Mouse (Mus musculus) lung, embryonic 16.5 days (tissue): ENCODE measurements at regions not wholly inside any gene's neighbourhood (a gene's known extent, or its start where the extent isn't known, plus 50 kb on each side); places are given as distances from the start of the nearest gene placed in this dataset.

ENCODE experiments used
- ATAC-seq: fragments of 200-750 bp; cut with Nextera tagmentation; 2 replicates; pipeline ENCODE4 v1.8.0; 2017; ENCODE audit warnings: low read depth, mild to moderate bottlenecking, moderate library complexity
- H3K27ac ChIP-seq: fragments of 300-500 bp; sonication (generic); 2 replicates; pipeline ENCODE4 v1.5.1; 2014; ENCODE audit warnings: mild to moderate bottlenecking, control low read depth, low read length
- H3K27me3 ChIP-seq: fragments of 300-500 bp; sonication (generic); 2 replicates; pipeline ENCODE4 v1.6.1; 2014; ENCODE audit warnings: low read depth, low read length, mixed read lengths; ENCODE audit not compliant: control insufficient read depth, insufficient read depth
- H3K36me3 ChIP-seq: fragments of 300-500 bp; sonication (generic); 2 replicates; pipeline ENCODE4 v1.6.1; 2014; ENCODE audit warnings: low read length; ENCODE audit not compliant: control insufficient read depth, insufficient read depth
- H3K4me1 ChIP-seq: fragments of 300-500 bp; sonication (generic); replicated peaks from 2 replicates; pipeline ENCODE4 v1.6.1; 2014; ENCODE audit warnings: low read length, mixed read lengths; ENCODE audit not compliant: control insufficient read depth, insufficient read depth
- H3K4me2 ChIP-seq: fragments of 300-500 bp; sonication (generic); 2 replicates; pipeline ENCODE4 v1.6.1; 2014; ENCODE audit warnings: low read depth, low read length, control low read depth
- H3K4me3 ChIP-seq: fragments of 300-500 bp; sonication (generic); 2 replicates; pipeline ENCODE4 v1.5.1; 2014; ENCODE audit warnings: mild to moderate bottlenecking, low read length, control low read depth
- H3K9ac ChIP-seq: fragments of 300-500 bp; sonication (generic); 2 replicates; pipeline ENCODE4 v1.6.1; 2014; ENCODE audit warnings: low read length, control low read depth
- H3K9me3 ChIP-seq: fragments of 300-500 bp; sonication (generic); 2 replicates; pipeline ENCODE4 v1.6.1; 2016; ENCODE audit warnings: low read length; ENCODE audit not compliant: control insufficient read depth
- WGBS: fragments of 180-500 bp; shearing (Covaris S2); extraction: QIAGEN DNeasy Blood & Tissue Kit; methylation state at CpG from one replicate; pipeline ENCODE4 v1.1.7; 2014; 5-methylcytosine and 5-hydroxymethylcytosine counted together

DNA sequence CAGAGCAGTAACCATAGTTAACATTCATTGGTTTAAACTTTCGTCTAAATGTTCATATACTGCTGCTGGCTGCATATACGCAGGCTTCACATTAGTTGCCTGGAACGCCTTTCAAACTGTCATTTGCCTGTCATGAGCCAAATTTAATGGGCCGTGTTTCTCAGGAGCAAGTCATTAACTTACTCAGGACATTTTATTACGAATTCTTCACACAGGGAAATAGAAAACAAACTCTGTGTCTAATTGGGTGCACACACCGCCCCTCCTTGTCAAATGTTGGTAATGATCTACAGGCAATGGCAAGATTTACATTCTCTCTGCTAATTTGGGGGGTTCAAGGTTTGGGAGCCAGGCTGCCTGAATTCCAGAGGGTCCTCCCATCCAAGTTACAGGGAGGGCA lies 364.4 kb downstream of the Agtpbp1 start:
- 47% methylated on average over 6 of the region's 6 CpGs for WGBS
- Histone ChIP-seq H3K4me3 (no peak overlapping the region), H3K4me2 (no peak overlapping the region), H3K4me1 (no peaks in the 10 kb centered on the region), H3K27me3 (no peaks in the 10 kb centered on the region), H3K9me3 (no peaks in the 10 kb centered on the region), H3K9ac (no peak overlapping the region), H3K27ac (no peak overlapping the region), H3K36me3 (no peaks in the 10 kb centered on the region)
- ATAC-seq = no peak

DNA sequence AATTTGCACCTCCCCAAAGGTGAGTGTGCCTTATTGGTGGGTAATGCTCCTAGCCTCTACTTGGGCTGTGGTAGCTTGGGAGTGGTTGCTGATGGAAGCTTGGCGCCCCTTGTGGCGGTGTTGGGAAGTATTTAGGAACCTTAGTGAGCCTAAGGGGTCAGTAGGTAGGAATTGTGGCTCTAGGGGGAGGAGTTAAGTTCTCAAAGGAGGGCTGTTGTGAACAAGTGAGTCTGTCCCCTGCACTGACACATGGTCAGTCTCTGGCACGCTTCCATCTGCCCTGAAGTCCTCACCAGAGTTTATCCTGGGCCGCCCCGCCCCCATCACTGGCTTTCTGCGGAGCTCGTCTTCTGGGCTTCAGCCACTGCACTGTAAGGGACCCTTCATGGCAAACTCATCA lies 364.9 kb downstream of the Agtpbp1 start:
- ATAC-seq = no peak

DNA sequence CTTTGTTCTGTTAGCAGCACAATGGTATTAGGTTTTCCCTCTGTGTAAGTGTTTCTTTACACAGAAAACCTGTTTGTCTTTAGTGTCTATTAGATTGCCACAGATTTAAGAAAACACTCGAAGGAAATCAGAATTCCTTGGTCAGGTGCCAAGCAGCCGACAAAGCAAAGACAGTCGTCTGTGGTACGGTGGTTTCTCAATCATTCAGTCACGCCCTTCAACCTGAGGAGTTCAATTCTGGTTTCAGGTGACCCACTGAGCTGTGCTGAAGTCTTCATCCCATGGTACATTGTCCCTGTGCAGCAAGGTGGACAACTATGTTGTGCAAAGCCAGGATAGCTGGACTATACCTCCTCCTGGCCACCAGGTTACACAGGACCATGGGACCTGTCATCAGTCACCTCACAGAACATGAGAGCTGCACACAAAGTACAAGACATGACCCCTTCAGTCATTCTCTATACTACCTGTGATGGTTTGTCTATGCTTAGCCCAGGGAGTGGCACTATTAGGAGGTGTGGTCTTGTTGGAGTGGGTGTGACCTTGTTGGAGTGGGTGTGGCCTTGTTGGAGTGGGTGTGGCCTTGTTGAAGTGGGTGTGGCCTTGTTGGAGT lies 368.2 kb downstream of the Agtpbp1 start:
- no peak overlapping the region for H3K9ac ChIP-seq
- no peak overlapping the region for H3K4me3 ChIP-seq
- H3K4me1 ChIP-seq = no peaks in the 10 kb centered on the region
- peak; percentile 61 for ATAC-seq
- no peaks in the 10 kb centered on the region for H3K27me3 ChIP-seq
- no peak overlapping the region for H3K27ac ChIP-seq
- no peak overlapping the region for H3K4me2 ChIP-seq
- 30% methylated on average over 5 of the region's 5 CpGs for WGBS
- no peaks in the 10 kb centered on the region for H3K9me3 ChIP-seq
- no peaks in the 10 kb centered on the region for H3K36me3 ChIP-seq

More for the DNA sequence above, 364.9 kb downstream of the Agtpbp1 start:
- no peak overlapping the region for H3K9ac ChIP-seq
- no peaks in the 10 kb centered on the region for H3K36me3 ChIP-seq
- no peaks in the 10 kb centered on the region for H3K4me1 ChIP-seq
- H3K9me3 ChIP-seq = no peaks in the 10 kb centered on the region
- WGBS = 22% methylated on average over 7 of the region's 7 CpGs
- no peaks in the 10 kb centered on the region for H3K27me3 ChIP-seq
- H3K4me3 ChIP-seq = no peak overlapping the region
- no peak overlapping the region for H3K4me2 ChIP-seq
- no peak overlapping the region for H3K27ac ChIP-seq

DNA sequence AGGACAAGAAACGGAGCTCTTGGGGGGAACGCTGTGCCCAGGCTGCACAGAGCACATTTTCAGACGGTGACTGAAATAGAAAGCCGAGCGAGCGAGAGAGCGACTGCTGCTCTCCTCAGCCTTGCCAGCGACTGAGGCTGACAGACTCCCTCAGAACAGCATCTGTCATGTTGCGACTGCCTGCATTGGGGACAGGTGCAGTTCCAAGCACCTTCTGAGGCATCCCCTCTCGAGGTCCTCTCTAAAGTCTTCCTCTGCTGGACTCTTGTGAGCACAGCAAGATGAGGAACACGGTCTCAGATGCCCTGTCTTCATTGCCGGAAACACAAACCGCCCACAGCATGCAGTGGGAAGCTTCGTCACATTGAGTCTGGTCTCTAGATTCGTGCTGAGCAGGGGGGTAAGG lies 372.7 kb downstream of the Agtpbp1 start:
- no peak overlapping the region for H3K9ac ChIP-seq
- no peak for ATAC-seq
- no peak overlapping the region for H3K27ac ChIP-seq
- no peaks in the 10 kb centered on the region for H3K9me3 ChIP-seq
- no peaks in the 10 kb centered on the region for H3K27me3 ChIP-seq
- WGBS = 80% methylated on average over 15 of the region's 15 CpGs
- no peak overlapping the region for H3K4me3 ChIP-seq
- no peaks in the 10 kb centered on the region for H3K4me1 ChIP-seq
- H3K4me2 ChIP-seq = no peak overlapping the region
- no peaks in the 10 kb centered on the region for H3K36me3 ChIP-seq

DNA sequence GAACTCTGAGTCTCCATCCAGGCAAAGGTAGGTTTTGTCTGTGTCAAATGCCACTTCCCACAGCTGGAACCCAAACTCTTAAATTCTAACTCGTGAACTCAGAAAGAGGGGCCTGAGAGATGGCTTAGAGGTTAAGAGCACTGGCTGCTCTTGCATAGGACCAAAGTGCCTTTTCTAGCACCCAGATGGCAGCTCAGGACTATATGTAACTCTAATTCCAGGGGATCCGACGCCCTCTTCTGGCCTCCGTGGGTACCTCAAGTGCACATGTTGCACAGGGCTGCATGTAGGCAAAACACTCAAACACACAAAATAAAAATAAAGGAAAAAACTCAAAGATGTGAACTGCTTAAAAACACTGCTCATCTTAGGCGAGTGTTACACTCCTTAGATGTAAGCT lies 374.2 kb downstream of the Agtpbp1 start:
- H3K4me1 ChIP-seq = no peaks in the 10 kb centered on the region
- no peak overlapping the region for H3K4me3 ChIP-seq
- WGBS = 60% methylated on average over 5 of the region's 5 CpGs
- no peak overlapping the region for H3K27ac ChIP-seq
- H3K9ac ChIP-seq = no peak overlapping the region
- no peaks in the 10 kb centered on the region for H3K27me3 ChIP-seq
- H3K9me3 ChIP-seq = no peaks in the 10 kb centered on the region
- no peak overlapping the region for H3K4me2 ChIP-seq
- no peaks in the 10 kb centered on the region for H3K36me3 ChIP-seq
- ATAC-seq = no peak

DNA sequence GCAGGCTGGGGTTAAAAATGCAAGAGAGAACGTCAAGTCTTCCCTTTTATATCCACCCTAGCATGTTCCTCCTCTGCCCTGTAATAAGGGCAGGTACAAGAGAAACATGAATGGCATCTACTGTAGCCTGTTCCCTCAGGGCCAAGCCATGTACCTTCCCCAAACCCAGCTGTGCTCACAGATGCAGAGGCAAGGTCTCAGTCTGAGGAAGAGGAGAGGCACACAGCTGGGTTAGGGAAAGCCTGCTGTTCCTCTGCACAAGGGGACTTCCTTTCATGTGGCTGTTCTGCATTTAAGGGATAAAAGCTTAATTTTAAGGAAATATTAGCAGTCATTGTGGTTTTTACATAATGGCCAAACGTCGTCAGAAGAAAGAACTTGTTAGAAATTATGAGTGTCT lies 378.8 kb downstream of the Agtpbp1 start:
- Histone ChIP-seq H3K27me3 (no peaks in the 10 kb centered on the region), H3K4me3 (no peak overlapping the region), H3K9me3 (no peaks in the 10 kb centered on the region), H3K4me2 (no peak overlapping the region), H3K9ac (no peak overlapping the region), H3K36me3 (no peaks in the 10 kb centered on the region), H3K27ac (no peak overlapping the region), H3K4me1 (no peaks in the 10 kb centered on the region)
- WGBS = 88% methylated on average over 3 of the region's 3 CpGs
- no peak for ATAC-seq

DNA sequence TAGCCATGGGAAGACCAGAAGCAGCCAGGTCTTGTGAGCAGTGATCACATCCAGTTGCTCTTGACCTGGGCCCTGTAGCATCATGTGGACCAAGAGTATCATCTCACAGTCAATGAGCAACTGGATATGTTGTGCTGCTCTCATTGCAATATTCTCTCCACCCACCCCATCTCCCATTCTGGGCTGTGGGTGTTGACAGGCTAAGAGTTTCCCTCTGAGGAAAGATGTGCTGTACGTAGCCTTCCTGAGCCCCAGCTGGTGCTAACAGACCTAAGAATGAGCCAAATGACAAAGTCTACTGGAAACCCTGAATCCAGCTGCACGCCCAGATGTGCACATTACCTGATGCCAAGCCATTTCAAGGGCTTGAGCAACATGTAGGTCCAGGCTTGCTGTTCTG lies 380.5 kb downstream of the Agtpbp1 start:
- no peak for ATAC-seq
- Histone ChIP-seq H3K27ac (no peak overlapping the region), H3K36me3 (no peaks in the 10 kb centered on the region), H3K27me3 (no peaks in the 10 kb centered on the region), H3K9ac (no peak overlapping the region), H3K4me3 (no peak overlapping the region), H3K4me1 (no peaks in the 10 kb centered on the region), H3K9me3 (no peaks in the 10 kb centered on the region), H3K4me2 (no peak overlapping the region)
- 85% methylated on average over 2 of the region's 2 CpGs for WGBS

DNA sequence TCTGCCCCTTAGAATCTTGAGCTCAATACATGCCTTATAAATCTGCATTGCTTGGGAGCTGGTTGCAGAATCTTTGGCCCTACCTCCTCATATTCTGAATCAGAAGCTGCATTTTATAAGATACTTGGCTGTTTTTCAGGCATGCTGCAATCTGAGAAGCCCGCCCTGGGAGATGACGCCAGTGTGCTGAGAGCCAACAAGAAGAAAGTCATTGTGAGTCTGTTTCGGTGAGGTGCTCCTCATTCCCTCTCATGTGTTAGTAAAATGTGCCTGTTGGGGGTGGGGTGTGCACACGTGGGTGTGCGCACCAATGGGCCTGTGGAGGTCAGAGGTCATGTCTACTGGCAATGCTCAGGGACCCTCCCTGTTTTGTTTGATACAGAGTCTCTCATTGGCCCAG lies 388.7 kb downstream of the Agtpbp1 start:
- H3K9ac ChIP-seq = no peak overlapping the region
- WGBS = 57% methylated on average over 5 of the region's 5 CpGs
- no peaks in the 10 kb centered on the region for H3K36me3 ChIP-seq
- H3K27me3 ChIP-seq = no peaks in the 10 kb centered on the region
- H3K9me3 ChIP-seq = no peaks in the 10 kb centered on the region
- H3K4me2 ChIP-seq = no peak overlapping the region
- H3K27ac ChIP-seq = no peak overlapping the region
- H3K4me1 ChIP-seq = no peaks in the 10 kb centered on the region
- ATAC-seq = no peak
- H3K4me3 ChIP-seq = no peak overlapping the region

DNA sequence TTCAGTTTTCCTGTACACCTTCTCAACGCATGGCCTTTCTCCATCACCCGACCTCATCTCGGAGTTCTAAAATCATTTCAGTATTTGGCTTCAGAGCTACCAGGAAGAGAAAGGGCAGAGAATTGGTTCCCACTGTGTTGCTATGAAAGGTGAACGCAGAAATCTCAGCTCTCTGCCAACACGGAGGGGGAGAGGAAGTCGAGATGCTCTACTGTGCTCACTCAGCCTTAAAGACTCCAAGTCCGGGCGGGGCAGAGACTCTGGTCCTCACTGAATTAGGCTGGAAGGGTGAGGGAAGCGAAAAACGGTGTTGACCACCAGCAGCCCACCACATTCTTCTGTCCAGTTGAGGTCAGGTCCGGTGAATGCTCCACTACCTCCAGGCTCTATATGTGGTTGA lies 382.1 kb downstream of the Ntrk2 start:
- Histone ChIP-seq H3K4me3 (no peak overlapping the region), H3K27me3 (no peaks in the 10 kb centered on the region), H3K9ac (no peak overlapping the region), H3K27ac (no peak overlapping the region), H3K9me3 (peaks cover 4% of the 10 kb centered on the region; the same call in 1 of the 2 replicates), H3K4me2 (no peak overlapping the region), H3K4me1 (no peaks in the 10 kb centered on the region), H3K36me3 (no peaks in the 10 kb centered on the region)
- ATAC-seq = no peak
- 85% methylated on average over 11 of the region's 11 CpGs for WGBS
